Mouse (Mus musculus): ENCODE measurements around the gene Nek5. TPM values are rescaled to one million over a fixed set of nuclear protein-coding genes. Genes with fewer than 3 reads are reported as not detected.

The Nek5 gene
- polyA plus RNA-seq (2015; fragmentation: Nextera tagmentation; extraction: Ambion mirVana) = 1.0 and 1.3 TPM in 2 replicates

GRCm38 (mm10) chr8:22124220-22125152, at the start of gene Nek5:
Nek5 (minus strand) TSS chr8:22125053.
- Histone ChIP-seq H3K27ac (ENCODE audit: low read length) (no peak within 1 kb of the TSS), H3K9ac (ENCODE audit: low read depth, low read length) (peak within 1 kb of the TSS; percentile 51; the same call in 1 of the 2 replicates), H3K36me3 (ENCODE audit: control insufficient read depth, insufficient read depth, low read length) (peaks cover 12% of the 10 kb centered on the region; the same call in 1 of the 2 replicates), H3K9me3 (replicated peaks; ENCODE audit: control insufficient read depth, low read length, poor library complexity, severe bottlenecking) (no peaks in the 10 kb centered on the region), H3K4me3 (ENCODE audit: low read depth, low read length) (peak within 1 kb of the TSS; percentile 38), H3K4me1 (ENCODE audit: control insufficient read depth, insufficient read depth, low read length) (peaks cover 5% of the 10 kb centered on the region), H3K27me3 (ENCODE audit: control insufficient read depth, insufficient read depth, low read depth, low read length) (0 out of 2 replicates have a peak, but pooled peaks cover 2% of the 10 kb centered on the region), H3K4me2 (ENCODE audit: low read length) (peak within 1 kb of the TSS; percentile 79)
- 1% methylated on average over 29 of the region's 29 CpGs for WGBS
- peak; percentile 74 for ATAC-seq

GRCm38 (mm10) chr8:22169167-22169566, 44.3 kb upstream of the Nek5 start:
- H3K9ac ChIP-seq (ENCODE audit: low read depth, low read length) = no peak overlapping the region
- H3K27ac ChIP-seq (ENCODE audit: low read length) = no peak overlapping the region
- 90% methylated on average over 5 of the region's 5 CpGs for WGBS
- H3K27me3 ChIP-seq (ENCODE audit: control insufficient read depth, insufficient read depth, low read depth, low read length) = no peaks in the 10 kb centered on the region
- H3K4me3 ChIP-seq (ENCODE audit: low read depth, low read length) = no peak overlapping the region
- H3K4me1 ChIP-seq (ENCODE audit: control insufficient read depth, insufficient read depth, low read length) = peaks cover 10% of the 10 kb centered on the region
- no peak for ATAC-seq
- H3K9me3 ChIP-seq (replicated peaks; ENCODE audit: control insufficient read depth, low read length, poor library complexity, severe bottlenecking) = no peaks in the 10 kb centered on the region
- no peaks in the 10 kb centered on the region for H3K36me3 ChIP-seq (ENCODE audit: control insufficient read depth, insufficient read depth, low read length)
- no peak overlapping the region for H3K4me2 ChIP-seq (ENCODE audit: low read length)

- WGBS = under 1% methylated on average over 29 of the region's 43 CpGs
- H3K4me1 ChIP-seq (ENCODE audit: control insufficient read depth, insufficient read depth, low read length) = peaks cover 10% of the 10 kb centered on the region
- H3K4me3 ChIP-seq (ENCODE audit: low read depth, low read length) = peak within 1 kb of the TSS; percentile 53
- H3K27ac ChIP-seq (ENCODE audit: low read length) = peak within 1 kb of the TSS; percentile 74
- H3K9me3 ChIP-seq (replicated peaks; ENCODE audit: control insufficient read depth, low read length, poor library complexity, severe bottlenecking) = no peaks in the 10 kb centered on the region
- H3K36me3 ChIP-seq (ENCODE audit: control insufficient read depth, insufficient read depth, low read length) = no peaks in the 10 kb centered on the region
- peak; percentile 99 for ATAC-seq
- no peaks in the 10 kb centered on the region for H3K27me3 ChIP-seq (ENCODE audit: control insufficient read depth, insufficient read depth, low read depth, low read length)
- H3K4me2 ChIP-seq (ENCODE audit: low read length) = peak within 1 kb of the TSS; percentile 54
- peak within 1 kb of the TSS; percentile 64 for H3K9ac ChIP-seq (ENCODE audit: low read depth, low read length)
These were observed 41.3 kb upstream of the Nek5 start, which contains the start of gene Nek3 for GRCm38 (mm10) chr8:22166080-22166603. Nek3 (minus strand) TSS chr8:22166435.

- H3K27ac ChIP-seq (ENCODE audit: low read length) = peak overlapping the region; percentile 74
- H3K9me3 ChIP-seq (replicated peaks; ENCODE audit: control insufficient read depth, low read length, poor library complexity, severe bottlenecking) = no peaks in the 10 kb centered on the region
- peak; percentile 36; the same call in 1 of the 2 replicates for ATAC-seq
- H3K9ac ChIP-seq (ENCODE audit: low read depth, low read length) = peak overlapping the region; percentile 64
- WGBS = 54% methylated on average over 10 of the region's 10 CpGs
- H3K4me3 ChIP-seq (ENCODE audit: low read depth, low read length) = peak overlapping the region; percentile 53
- H3K27me3 ChIP-seq (ENCODE audit: control insufficient read depth, insufficient read depth, low read depth, low read length) = no peaks in the 10 kb centered on the region
- H3K36me3 ChIP-seq (ENCODE audit: control insufficient read depth, insufficient read depth, low read length) = no peaks in the 10 kb centered on the region
- peak overlapping the region; percentile 54 for H3K4me2 ChIP-seq (ENCODE audit: low read length)
- H3K4me1 ChIP-seq (ENCODE audit: control insufficient read depth, insufficient read depth, low read length) = peaks cover 10% of the 10 kb centered on the region
These were observed 40.6 kb upstream of the Nek5 start for GRCm38 (mm10) chr8:22165251-22166079.

GRCm38 (mm10) chr8:22164431-22164830, 39.6 kb upstream of the Nek5 start:
- H3K9ac ChIP-seq (ENCODE audit: low read depth, low read length) = no peak overlapping the region
- no peaks in the 10 kb centered on the region for H3K9me3 ChIP-seq (replicated peaks; ENCODE audit: control insufficient read depth, low read length, poor library complexity, severe bottlenecking)
- H3K4me1 ChIP-seq (ENCODE audit: control insufficient read depth, insufficient read depth, low read length) = peaks cover 10% of the 10 kb centered on the region
- WGBS = 95% methylated on average over 10 of the region's 10 CpGs
- H3K4me2 ChIP-seq (ENCODE audit: low read length) = no peak overlapping the region
- no peaks in the 10 kb centered on the region; the same call in 1 of the 2 replicates for H3K36me3 ChIP-seq (ENCODE audit: control insufficient read depth, insufficient read depth, low read length)
- no peak overlapping the region for H3K4me3 ChIP-seq (ENCODE audit: low read depth, low read length)
- no peak for ATAC-seq
- H3K27ac ChIP-seq (ENCODE audit: low read length) = no peak overlapping the region
- H3K27me3 ChIP-seq (ENCODE audit: control insufficient read depth, insufficient read depth, low read depth, low read length) = no peaks in the 10 kb centered on the region

- H3K27me3 ChIP-seq (ENCODE audit: control insufficient read depth, insufficient read depth, low read depth, low read length) = no peaks in the 10 kb centered on the region
- ATAC-seq = no peak
- H3K27ac ChIP-seq (ENCODE audit: low read length) = no peak overlapping the region
- H3K4me3 ChIP-seq (ENCODE audit: low read depth, low read length) = no peak overlapping the region
- H3K4me1 ChIP-seq (ENCODE audit: control insufficient read depth, insufficient read depth, low read length) = peaks cover 10% of the 10 kb centered on the region
- H3K4me2 ChIP-seq (ENCODE audit: low read length) = no peak overlapping the region
- H3K9me3 ChIP-seq (replicated peaks; ENCODE audit: control insufficient read depth, low read length, poor library complexity, severe bottlenecking) = no peaks in the 10 kb centered on the region
- WGBS = 91% methylated on average over 8 of the region's 8 CpGs
- H3K36me3 ChIP-seq (ENCODE audit: control insufficient read depth, insufficient read depth, low read length) = no peaks in the 10 kb centered on the region; the same call in 1 of the 2 replicates
- no peak overlapping the region for H3K9ac ChIP-seq (ENCODE audit: low read depth, low read length)
These were observed 37.4 kb upstream of the Nek5 start for GRCm38 (mm10) chr8:22162206-22162605.

GRCm38 (mm10) chr8:22150345-22150663, 25.5 kb upstream of the Nek5 start:
- H3K9me3 ChIP-seq (replicated peaks; ENCODE audit: control insufficient read depth, low read length, poor library complexity, severe bottlenecking) = no peaks in the 10 kb centered on the region
- no peak overlapping the region for H3K27ac ChIP-seq (ENCODE audit: low read length)
- no peak overlapping the region for H3K4me3 ChIP-seq (ENCODE audit: low read depth, low read length)
- no peak overlapping the region for H3K9ac ChIP-seq (ENCODE audit: low read depth, low read length)
- H3K36me3 ChIP-seq (ENCODE audit: control insufficient read depth, insufficient read depth, low read length) = no peaks in the 10 kb centered on the region
- WGBS = 88% methylated on average over 3 of the region's 3 CpGs
- no peak overlapping the region for H3K4me2 ChIP-seq (ENCODE audit: low read length)
- no peaks in the 10 kb centered on the region for H3K4me1 ChIP-seq (ENCODE audit: control insufficient read depth, insufficient read depth, low read length)
- no peak for ATAC-seq
- H3K27me3 ChIP-seq (ENCODE audit: control insufficient read depth, insufficient read depth, low read depth, low read length) = no peaks in the 10 kb centered on the region

- WGBS = 94% methylated on average over 11 of the region's 11 CpGs
- H3K27ac ChIP-seq (ENCODE audit: low read length) = no peak overlapping the region
- no peak overlapping the region for H3K4me3 ChIP-seq (ENCODE audit: low read depth, low read length)
- no peaks in the 10 kb centered on the region for H3K27me3 ChIP-seq (ENCODE audit: control insufficient read depth, insufficient read depth, low read depth, low read length)
- no peak for ATAC-seq
- no peaks in the 10 kb centered on the region for H3K36me3 ChIP-seq (ENCODE audit: control insufficient read depth, insufficient read depth, low read length)
- H3K9ac ChIP-seq (ENCODE audit: low read depth, low read length) = no peak overlapping the region
- no peaks in the 10 kb centered on the region for H3K9me3 ChIP-seq (replicated peaks; ENCODE audit: control insufficient read depth, low read length, poor library complexity, severe bottlenecking)
- no peaks in the 10 kb centered on the region for H3K4me1 ChIP-seq (ENCODE audit: control insufficient read depth, insufficient read depth, low read length)
- H3K4me2 ChIP-seq (ENCODE audit: low read length) = no peak overlapping the region
These were observed 24.9 kb upstream of the Nek5 start for GRCm38 (mm10) chr8:22149643-22150344.

All from midbrain, embryonic 16.5 days (tissue).